Mouse (Mus musculus): ENCODE measurements around the gene Mlxip. TPM values are rescaled to one million over a fixed set of nuclear protein-coding genes. Genes with fewer than 3 reads are reported as not detected.

Gene Mlxip
- 15.0 and 17.3 TPM in 2 replicates for polyA plus RNA-seq (2015; fragmentation: Nextera tagmentation; extraction: Ambion mirVana)

GRCm38 (mm10) chr5:123394303-123394956, at the start of gene Mlxip:
TSS of gene Mlxip (plus strand) at chr5:123394798.

GRCm38 (mm10) chr5:123489112-123489785, 94.7 kb downstream of the Mlxip start, which contains the start of the genes Lrrc43 and Il31:
TSS of gene Lrrc43 (plus strand) at chr5:123489305.
TSS of gene Il31 (minus strand) at chr5:123489489.

Other genes starting within 250 kb of the Mlxip start
- 69.5 and 81.6 TPM in 2 replicates for gene Psmd9, start 225.4 kb upstream of the Mlxip start, polyA plus RNA-seq (2015; fragmentation: Nextera tagmentation; extraction: Ambion mirVana)
- gene Hpd, start 212.1 kb upstream of the Mlxip start, polyA plus RNA-seq (2015; fragmentation: Nextera tagmentation; extraction: Ambion mirVana), result 17.8 and 28.5 TPM in 2 replicates
- 0.83 TPM in 1 of 2 replicates, not detected in the other for gene Wdr66, start 142.7 kb upstream of the Mlxip start, polyA plus RNA-seq (2015; fragmentation: Nextera tagmentation; extraction: Ambion mirVana)
- 7.2 and 10.5 TPM in 2 replicates for gene Bcl7a, start 51.0 kb upstream of the Mlxip start, polyA plus RNA-seq (2015; fragmentation: Nextera tagmentation; extraction: Ambion mirVana)
- not detected in 2 replicates for gene Lrrc43, start 94.5 kb downstream of the Mlxip start, polyA plus RNA-seq (2015; fragmentation: Nextera tagmentation; extraction: Ambion mirVana)
- gene Il31, start 94.7 kb downstream of the Mlxip start, polyA plus RNA-seq (2015; fragmentation: Nextera tagmentation; extraction: Ambion mirVana), result not detected in 2 replicates
- gene B3gnt4, start 115.7 kb downstream of the Mlxip start, polyA plus RNA-seq (2015; fragmentation: Nextera tagmentation; extraction: Ambion mirVana), result 0.46 and 0.82 TPM in 2 replicates
- gene Diablo, start 129.4 kb downstream of the Mlxip start, polyA plus RNA-seq (2015; fragmentation: Nextera tagmentation; extraction: Ambion mirVana), result 175 and 200 TPM in 2 replicates
- 20.0 and 48.6 TPM in 2 replicates for gene Gm49027, start 130.7 kb downstream of the Mlxip start, polyA plus RNA-seq (2015; fragmentation: Nextera tagmentation; extraction: Ambion mirVana)
- 17.9 and 24.9 TPM in 2 replicates for gene Vps33a, start 178.2 kb downstream of the Mlxip start, polyA plus RNA-seq (2015; fragmentation: Nextera tagmentation; extraction: Ambion mirVana)